Mouse (Mus musculus) G1E (cell line): ENCODE results near the gene Ccdc148. TPM values are rescaled to one million over a fixed set of nuclear protein-coding genes. Genes with fewer than 3 reads are reported as not detected.

Experiments
- ATAC-seq: 2 replicates; pipeline ENCODE4 v1.8.0; 2016; ENCODE audit warnings: mild to moderate bottlenecking; ENCODE audit not compliant: insufficient number of reproducible peaks, poor library complexity, low FRiP score, severe bottlenecking; ENCODE audit errors: extremely low read depth
- DNase-seq: peaks from one replicate; pipeline ENCODE4 v3.0.0; 2012; ENCODE audit warnings: low spot score
- H3K27me3 ChIP-seq: 2 replicates; pipeline ENCODE4 v1.6.1; 2012; ENCODE audit warnings: mild to moderate bottlenecking, low read length, inconsistent platforms; ENCODE audit not compliant: insufficient read depth
- H3K36me3 ChIP-seq: replicated peaks from 2 replicates; pipeline ENCODE3; 2012; ENCODE audit warnings: mild to moderate bottlenecking, inconsistent platforms
- H3K4me1 ChIP-seq: 2 replicates; pipeline ENCODE4 v1.6.1; 2012; ENCODE audit warnings: low read depth, low read length, inconsistent platforms, mixed read lengths; ENCODE audit not compliant: insufficient read depth
- H3K4me3 ChIP-seq: 2 replicates; pipeline ENCODE4 v1.5.1; 2012; ENCODE audit warnings: low read depth, mild to moderate bottlenecking, inconsistent platforms, low read length, moderate library complexity, mixed read lengths
- H3K9me3 ChIP-seq: replicated peaks from 2 replicates; pipeline ENCODE4 v1.6.1; 2012; ENCODE audit warnings: inconsistent platforms
- CTCF ChIP-seq: IDR thresholded peaks from 2 replicates; pipeline ENCODE4 v1.5.1; 2012; ENCODE audit warnings: low read depth, low read length, inconsistent platforms, mixed read lengths
- GATA1 ChIP-seq: IDR thresholded peaks from 2 replicates; pipeline ENCODE4 v1.6.1; 2012; ENCODE audit warnings: borderline replicate concordance, low read length, inconsistent platforms, mixed read lengths
- GATA2 ChIP-seq: IDR thresholded peaks from 2 replicates; pipeline ENCODE4 v1.6.1; 2012; ENCODE audit warnings: low read depth, low read length, inconsistent platforms, borderline replicate concordance
- POLR2AphosphoS5 ChIP-seq: IDR thresholded peaks from 2 replicates; pipeline ENCODE4 v1.6.1; 2012; ENCODE audit warnings: low read depth, low read length, inconsistent platforms; ENCODE audit not compliant: insufficient replicate concordance
- TAL1 ChIP-seq: conservative IDR thresholded peaks from 2 replicates; pipeline ENCODE4 v1.6.1; 2012; ENCODE audit warnings: low read depth, low read length, inconsistent platforms, mixed read lengths
- polyA plus RNA-seq: library from polyadenylated mRNA; stranded (reverse); fragments of >175 nt; gene quantifications from 2 replicates; pipeline ENCODE4 v1.2.3, GENCODE M21; 2012
- total RNA-seq, 2 experiments: library from RNA; stranded (forward) in 1 of 2; stranded (reverse) in 1 of 2; fragments of 200-1000 nt in 1 of 2; fragments of >200 nt in 1 of 2; fragmentation: Nextera tagmentation in 1 of 2; gene quantifications; 2 replicates each; pipeline ENCODE4 v1.2.3; 2014 to 2017

Gene Ccdc148
- total and polyA plus RNA-seq, 3 experiments: 0.22 TPM; not detected in 2

- TF ChIP-seq GATA2: no peak
- no peak for TF ChIP-seq GATA1
- TF ChIP-seq CTCF: no peak
- TF ChIP-seq POLR2AphosphoS5: no peak
- no peak for TF ChIP-seq TAL1
- H3K36me3 ChIP-seq: peaks cover 71% of the 10 kb centered on the region
- ATAC-seq (no peak), DNase-seq (no peak)
- H3K4me3 ChIP-seq: no peak overlapping the region
- H3K27me3 ChIP-seq: no peaks in the 10 kb centered on the region
- H3K4me1 ChIP-seq: peaks cover 4% of the 10 kb centered on the region; the same call in 1 of the 2 replicates
- H3K9me3 ChIP-seq: no peaks in the 10 kb centered on the region
Measured at GRCm38 (mm10) chr2:59191466-59191865, 31.0 kb upstream of the Ccdc148 start.

DNA sequence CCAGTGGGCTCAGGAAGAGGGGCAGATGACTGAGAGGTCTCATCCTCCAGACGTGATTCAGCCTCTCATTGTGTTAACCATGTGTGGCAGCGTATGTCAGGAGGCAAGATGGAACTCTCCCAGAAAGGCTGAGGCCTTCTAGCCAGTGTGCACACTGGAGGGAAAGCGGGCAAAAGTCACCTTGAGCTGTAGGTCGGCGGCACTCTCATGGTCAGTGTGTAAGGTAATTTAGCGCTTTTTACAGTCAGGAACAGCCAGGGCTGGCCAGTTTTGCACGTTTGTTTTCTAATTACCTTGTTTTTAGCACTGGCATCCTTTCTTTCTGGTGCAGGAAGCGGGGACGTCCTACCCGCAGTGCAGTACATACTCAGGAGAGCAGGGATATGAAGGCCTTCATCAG is 29.7 kb upstream of the Ccdc148 start:
- H3K4me1 ChIP-seq: peaks cover 4% of the 10 kb centered on the region; the same call in 1 of the 2 replicates
- ATAC-seq (no peak), DNase-seq (no peak)
- no peaks in the 10 kb centered on the region for H3K27me3 ChIP-seq
- H3K4me3 ChIP-seq: no peak overlapping the region
- TF ChIP-seq GATA2 (no peak), TAL1 (no peak), CTCF (no peak), POLR2AphosphoS5 (no peak), GATA1 (no peak)
- H3K9me3 ChIP-seq: no peaks in the 10 kb centered on the region
- peaks cover 70% of the 10 kb centered on the region for H3K36me3 ChIP-seq

DNA sequence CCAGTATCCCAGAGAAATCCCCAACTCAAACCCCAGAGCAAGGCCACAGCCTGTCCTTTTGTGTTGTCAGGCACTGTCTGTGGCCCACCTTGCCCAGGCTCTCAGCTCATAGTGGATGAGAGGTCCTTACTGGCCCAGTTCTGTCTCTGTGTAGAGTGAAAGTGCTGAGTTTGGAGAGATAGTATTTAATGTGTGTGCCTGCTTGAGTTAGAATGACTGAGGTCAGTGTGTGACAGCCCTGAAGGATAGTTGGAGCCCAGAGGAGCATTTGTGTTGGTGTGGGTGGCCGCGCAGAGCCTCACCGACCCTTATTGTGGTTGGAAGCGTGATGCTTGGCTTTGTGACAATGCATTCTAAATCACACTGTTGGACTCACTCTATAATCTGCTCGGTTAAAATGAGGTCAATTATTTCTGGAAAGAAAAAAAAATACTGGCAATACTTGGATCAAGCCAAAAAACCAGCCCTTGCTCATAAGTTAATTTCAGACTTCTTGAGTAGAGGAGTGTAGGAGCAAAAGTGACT is 29.2 kb upstream of the Ccdc148 start:
- Histone ChIP-seq H3K4me1 (peaks cover 4% of the 10 kb centered on the region; the same call in 1 of the 2 replicates), H3K4me3 (no peak overlapping the region), H3K9me3 (no peaks in the 10 kb centered on the region), H3K27me3 (no peaks in the 10 kb centered on the region), H3K36me3 (peaks cover 69% of the 10 kb centered on the region)
- no peak for ATAC-seq
- DNase-seq: no peak
- TF ChIP-seq CTCF (no peak), GATA2 (no peak), TAL1 (no peak), POLR2AphosphoS5 (no peak), GATA1 (no peak)

DNA sequence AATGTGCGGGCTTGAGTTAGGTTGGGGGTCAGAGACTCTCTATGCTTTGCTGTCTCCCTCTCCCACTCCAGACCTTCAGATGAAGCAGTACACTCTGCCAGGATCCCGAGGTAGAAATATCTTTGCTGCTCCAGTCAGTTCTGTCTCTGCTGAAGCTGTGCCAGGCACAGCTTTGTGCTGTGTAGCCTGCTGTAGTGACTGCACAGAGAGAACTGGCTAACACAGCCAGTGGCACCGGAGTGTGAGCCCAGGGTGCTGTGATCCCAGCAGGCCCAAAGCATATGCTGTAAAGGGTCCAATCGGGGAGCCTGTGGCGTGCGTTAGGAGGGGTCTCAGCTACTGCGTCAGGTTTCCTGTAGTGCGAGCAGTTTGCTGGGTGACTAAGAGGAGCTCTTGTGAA is 27.8 kb upstream of the Ccdc148 start:
- H3K4me1 ChIP-seq: peaks cover 8% of the 10 kb centered on the region
- H3K4me3 ChIP-seq: no peak overlapping the region
- TF ChIP-seq GATA2: no peak
- no peak for TF ChIP-seq CTCF
- TF ChIP-seq GATA1: no peak
- no peak for TF ChIP-seq TAL1
- TF ChIP-seq POLR2AphosphoS5: no peak
- H3K27me3 ChIP-seq: no peaks in the 10 kb centered on the region
- no peak for DNase-seq
- H3K9me3 ChIP-seq: no peaks in the 10 kb centered on the region
- no peak for ATAC-seq
- peaks cover 68% of the 10 kb centered on the region for H3K36me3 ChIP-seq

DNA sequence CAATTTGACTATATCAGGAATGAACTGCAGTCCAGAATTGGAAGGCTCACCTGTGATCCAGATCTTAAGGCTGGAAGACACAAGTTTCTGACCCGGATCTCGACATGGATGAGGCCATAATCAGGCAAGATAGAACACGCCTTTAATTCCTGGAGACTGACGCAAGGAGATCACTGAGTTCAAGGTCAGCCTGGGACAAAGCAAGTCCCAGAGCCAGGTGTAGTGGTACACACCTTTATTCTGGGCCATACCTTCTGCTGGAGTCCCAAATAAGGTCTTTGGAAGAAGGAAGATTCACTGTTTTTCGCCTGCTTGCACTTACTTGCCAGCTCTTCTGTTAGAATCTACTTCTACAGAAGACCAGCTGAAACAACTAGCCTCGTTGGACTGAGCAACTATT is 26.5 kb upstream of the Ccdc148 start:
- H3K36me3 ChIP-seq: peaks cover 63% of the 10 kb centered on the region
- H3K4me3 ChIP-seq: no peak overlapping the region
- DNase-seq: no peak
- ATAC-seq: no peak
- no peak for TF ChIP-seq GATA2
- TF ChIP-seq TAL1: no peak
- TF ChIP-seq CTCF: no peak
- no peak for TF ChIP-seq POLR2AphosphoS5
- no peak for TF ChIP-seq GATA1
- no peaks in the 10 kb centered on the region for H3K27me3 ChIP-seq
- peaks cover 8% of the 10 kb centered on the region for H3K4me1 ChIP-seq
- no peaks in the 10 kb centered on the region for H3K9me3 ChIP-seq

DNA sequence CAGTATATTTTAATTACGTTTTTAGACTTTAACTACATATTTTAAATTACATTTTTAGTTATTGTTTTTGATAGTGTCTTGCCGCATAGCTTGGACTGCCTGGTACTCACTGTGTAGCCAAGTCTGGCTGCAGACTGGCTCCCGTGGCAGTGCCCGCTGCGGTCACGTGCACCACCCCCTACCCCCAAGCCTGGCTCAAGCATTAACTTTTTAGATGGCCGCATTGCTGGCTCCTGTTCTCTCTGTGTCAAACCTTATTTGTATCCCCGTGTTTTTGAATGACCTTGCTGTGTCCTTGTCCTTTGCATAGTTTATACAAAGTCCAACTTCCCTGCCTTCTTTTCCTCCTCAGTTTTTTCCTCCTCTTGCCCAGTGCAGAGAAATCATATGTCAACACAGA is 25.6 kb upstream of the Ccdc148 start:
- Histone ChIP-seq H3K9me3 (no peaks in the 10 kb centered on the region), H3K4me1 (peaks cover 15% of the 10 kb centered on the region), H3K4me3 (no peak overlapping the region), H3K36me3 (peaks cover 58% of the 10 kb centered on the region), H3K27me3 (no peaks in the 10 kb centered on the region)
- DNase-seq: no peak
- ATAC-seq: no peak
- TF ChIP-seq TAL1 (no peak), POLR2AphosphoS5 (no peak), GATA2 (no peak), CTCF (no peak), GATA1 (no peak)
